Mouse (Mus musculus) brain, embryonic 14.5 days (tissue): ENCODE data around the gene Fosb.

Experiments used
- CTCF ChIP-seq: fragments of 200-500 bp; IDR thresholded peaks from 2 replicates; pipeline ENCODE4 v1.5.1; 2012; ENCODE audit warnings: inconsistent platforms, mild to moderate bottlenecking, moderate library complexity, borderline replicate concordance; ENCODE audit not compliant: insufficient read depth, insufficient read length; ENCODE audit errors: extremely low read depth
- POLR2A ChIP-seq: fragments of 200-500 bp; IDR thresholded peaks from 2 replicates; pipeline ENCODE4 v1.6.1; 2012; ENCODE audit warnings: mild to moderate bottlenecking, inconsistent platforms, borderline replicate concordance; ENCODE audit not compliant: poor library complexity, insufficient read depth, insufficient read length, severe bottlenecking; ENCODE audit errors: extremely low read depth

DNA sequence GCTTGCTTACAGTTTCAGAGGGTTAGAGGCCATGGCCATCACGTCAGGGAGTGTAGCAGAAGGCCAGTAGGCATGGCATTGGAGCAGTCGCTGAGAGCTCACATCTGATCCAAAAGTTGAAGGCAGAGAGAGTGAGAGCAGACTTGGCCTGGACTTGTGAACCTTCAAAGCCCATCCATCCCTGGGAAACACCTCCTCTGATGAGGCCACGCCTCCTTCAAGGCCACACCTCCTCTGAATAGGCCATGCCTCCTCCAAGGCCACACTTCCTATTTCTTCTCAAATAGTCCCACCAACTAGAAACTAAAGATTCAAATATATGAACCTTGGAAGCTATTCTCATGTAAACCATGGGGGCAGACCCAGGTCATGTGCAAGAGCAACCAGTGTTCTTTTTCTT lies 25.7 kb upstream of the Fosb start:
- no peak for TF ChIP-seq CTCF
- no peak for TF ChIP-seq POLR2A
